In genomic region chr11:65678824-65679402, GRCm38 (mm10) we compare ENCODE assay signal across 9 mouse cellular contexts.
DNase-seq lines count a peak whose midpoint lies in the region; ATAC-seq and TF ChIP-seq lines count a peak whose summit lies in the region.
"Had no signal": no experiment of that assay in that cellular context is flagged by ENCODE, and none has a peak within 500 bp of the region (broad histone marks: within the 10 kb centered on the region; RNA-seq: fewer than 3 reads in every experiment).

No protein-coding gene starts in this region.

- peak; percentile 67 for TF ChIP-seq CTCF in cortical plate, adult 2 months (IDR thresholded peaks at IDR 0.05; ENCODE audit: extremely low read depth, insufficient read depth, low read length)

- H3K9ac ChIP-seq in heart, embryonic 14.5 days (ENCODE audit: low read length), result no peak overlapping the region

- H3K36me3 ChIP-seq in heart, embryonic 14.5 days (ENCODE audit: control insufficient read depth, insufficient read depth, low read length), result 0 out of 2 replicates have a peak, but pooled peaks cover under 1% of the 10 kb centered on the region

- peak; percentile 27 for DNase-seq in right cerebral cortex, postnatal 25 days
- no peak for DNase-seq in right cerebral cortex, postnatal 4 days
- peak; percentile 24 to 37 for DNase-seq in kidney, postnatal 36 days
- peak; percentile 39 for DNase-seq in lung, postnatal 14 days
- DNase-seq in T-cell, adult 2 months (ENCODE audit: low spot score), result no peak
- no peak for DNase-seq in thymus, postnatal 25 days

- no peak overlapping the region for H3K4me3 ChIP-seq in cortical plate, adult 2 months (ENCODE audit: insufficient read depth, low read length)
- no peak overlapping the region for H3K4me3 ChIP-seq in heart, embryonic 14.5 days (ENCODE audit: control insufficient read depth in 1 of 2, insufficient read depth in 1 of 2, low read depth in 1 of 2, low read length in 2 of 2)
- H3K4me3 ChIP-seq: erythroblast, embryonic 14.5 days had no signal

- H3K27ac ChIP-seq in cortical plate, adult 2 months (ENCODE audit: insufficient read depth, low read length), result no peak overlapping the region
- H3K27ac ChIP-seq in heart, embryonic 14.5 days (replicated peaks in 1 of 2; ENCODE audit: control insufficient read depth in 1 of 2, insufficient read depth in 1 of 2, low read depth in 2 of 2, low read length in 2 of 2), result no peak overlapping the region

- H3K27me3 ChIP-seq in heart, embryonic 14.5 days (ENCODE audit: control insufficient read depth, insufficient read depth, low read length), result no peaks in the 10 kb centered on the region

- H3K4me2 ChIP-seq in heart, embryonic 14.5 days (ENCODE audit: low read length), result peak overlapping the region; percentile 40

- ATAC-seq in heart, embryonic 14.5 days (ENCODE audit: insufficient number of reproducible peaks, insufficient read depth, low FRiP score, low read depth), result 0 out of 2 replicates have a peak, but pooled peaks have one; percentile 27

- H3K4me1 ChIP-seq in cortical plate, adult 2 months (ENCODE audit: control insufficient read depth, insufficient read depth, low read length), result peaks cover 1% of the 10 kb centered on the region; the same call in 1 of the 2 replicates
- H3K4me1 ChIP-seq in heart, embryonic 14.5 days (ENCODE audit: control insufficient read depth in 2 of 2, insufficient read depth in 2 of 2, low read length in 2 of 2), result peaks cover 0 to 2% of the 10 kb centered on the region in 2 experiments; a peak in 2 of 4 replicates

- H3K9me3 ChIP-seq in heart, embryonic 14.5 days (ENCODE audit: control insufficient read depth, low read length), result no peaks in the 10 kb centered on the region

- no peak for TF ChIP-seq POLR2A in cortical plate, adult 2 months (IDR thresholded peaks at IDR 0.05; ENCODE audit: extremely low read depth, insufficient read depth, low read length)

- WGBS in heart, embryonic 14.5 days, result 23% methylated on average over 12 of the region's 12 CpGs

Comparison
In these comparisons a context has a peak if more than half of its experiments do, and no peak if none do; other contexts are left out.
1. DNase-seq: peak in right cerebral cortex, postnatal 25 days (single experiment), kidney, postnatal 36 days (2 of 2) and lung, postnatal 14 days (single experiment); none in right cerebral cortex, postnatal 4 days (single experiment), T-cell, adult 2 months (single experiment) and thymus, postnatal 25 days (single experiment).